Mouse (Mus musculus): ENCODE data around the gene Unc5b.
A peak's percentile ranks its signal among the peaks of the same experiment; 100 is the strongest.
"Not testable (repeated sequence)": the region's sequence is repeated elsewhere in the genome, so short reads cannot be mapped to it uniquely, and the experiment has no call there.

The Unc5b gene

DNA sequence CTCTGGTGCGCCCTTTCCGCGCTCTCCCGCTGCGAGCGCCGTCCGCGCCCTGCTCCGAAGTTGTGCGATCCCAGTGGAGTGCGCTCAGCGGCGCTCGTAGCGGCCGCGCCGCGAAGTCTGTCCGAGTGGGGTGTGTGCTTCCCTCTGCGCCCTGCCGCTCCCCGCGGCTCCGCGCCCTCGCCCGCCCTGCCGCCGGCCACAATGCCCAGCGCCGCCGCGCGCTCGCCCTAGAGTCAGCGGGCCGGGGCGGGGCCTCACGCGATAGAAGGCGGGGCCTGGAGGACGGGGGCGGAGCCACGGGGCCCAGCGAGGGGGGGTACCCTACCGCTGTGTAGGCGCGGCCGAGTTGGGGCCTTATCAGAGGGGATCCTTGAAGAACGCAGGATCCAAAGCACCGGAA is at the start of gene Unc5b:
Unc5b (minus strand) TSS at position 203 of the 400 bp plus-strand sequence.
- DNase-seq, result peak; percentile 97

DNA sequence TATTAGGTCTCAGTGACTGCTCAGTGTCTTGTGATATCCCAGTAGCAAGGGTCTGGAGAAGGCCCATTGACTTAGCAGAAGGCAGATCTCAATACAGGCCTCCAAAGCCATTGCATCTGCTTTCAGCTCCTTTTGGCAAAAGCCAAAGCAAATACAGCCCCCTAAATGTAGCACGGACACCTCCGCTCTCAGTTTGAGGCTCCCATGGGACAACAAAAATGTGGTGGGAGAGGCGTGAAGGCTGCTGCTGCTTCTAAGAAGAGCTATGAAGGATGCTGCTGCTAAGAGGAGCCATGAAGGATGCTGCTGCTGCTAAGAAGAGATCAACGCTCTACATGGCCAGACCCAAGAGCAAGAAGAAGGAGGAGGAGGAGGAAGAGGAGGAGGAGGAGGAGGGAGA is 48.4 kb upstream of the Unc5b start:
- no peak for DNase-seq

DNA sequence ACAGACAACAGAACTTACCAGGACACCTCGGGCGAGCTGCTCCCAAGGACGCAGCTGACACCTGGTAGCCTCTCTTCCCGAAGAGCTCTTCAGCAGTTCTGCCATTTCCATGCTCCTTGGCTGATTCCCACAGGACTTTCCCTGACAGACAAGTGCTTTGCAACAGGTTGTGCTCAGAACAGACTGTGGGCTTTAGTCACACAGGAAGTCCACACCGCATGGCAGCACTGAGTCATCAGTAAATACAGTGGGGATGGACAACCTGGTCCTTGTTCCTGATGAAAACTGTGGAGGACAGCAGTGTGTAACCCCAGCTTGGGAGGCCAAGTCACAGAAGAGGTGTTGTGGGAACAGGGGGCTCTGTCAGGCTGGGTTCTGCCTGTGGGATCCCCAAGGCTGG is 45.7 kb upstream of the Unc5b start:
- DNase-seq, result no peak

DNA sequence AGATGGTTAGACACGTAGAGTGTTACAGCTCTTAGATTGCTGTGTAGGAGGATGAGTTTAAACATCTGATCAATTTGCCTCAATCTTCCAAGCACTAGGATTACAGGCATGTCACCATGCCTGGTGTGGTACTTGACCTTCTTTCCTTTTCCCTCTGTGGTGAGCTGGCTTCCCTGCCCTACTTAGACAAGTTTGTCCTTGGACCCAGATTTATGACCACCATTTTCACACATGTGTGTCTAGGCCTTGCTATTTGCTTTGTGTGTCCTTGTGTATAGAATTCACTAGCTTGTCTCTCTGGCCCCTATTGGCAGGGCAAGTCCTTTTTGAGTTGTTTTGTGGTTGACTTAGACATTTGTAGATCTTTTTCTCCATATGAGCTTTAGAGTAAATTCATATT is 43.6 kb upstream of the Unc5b start:
- DNase-seq, result no peak

DNA sequence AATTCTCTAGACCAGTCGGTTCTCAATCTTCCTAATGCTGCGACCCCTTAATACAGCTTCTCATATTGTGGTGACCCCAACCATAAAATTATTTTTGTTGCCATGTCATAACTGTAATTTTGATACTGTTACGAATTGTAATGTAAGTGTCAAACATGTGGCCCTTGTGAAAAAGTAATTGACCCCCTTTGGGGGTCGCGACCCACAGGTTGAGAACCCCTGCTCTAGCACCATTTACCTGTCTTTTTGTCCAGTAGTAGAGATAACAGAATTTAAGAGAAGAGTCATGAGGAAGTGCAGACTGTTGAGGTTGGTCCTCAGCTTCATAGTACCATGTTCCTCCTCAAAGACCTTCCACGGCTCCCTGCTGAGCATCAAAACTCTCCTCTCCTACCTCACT is 31.9 kb upstream of the Unc5b start:
- no peak for DNase-seq

DNA sequence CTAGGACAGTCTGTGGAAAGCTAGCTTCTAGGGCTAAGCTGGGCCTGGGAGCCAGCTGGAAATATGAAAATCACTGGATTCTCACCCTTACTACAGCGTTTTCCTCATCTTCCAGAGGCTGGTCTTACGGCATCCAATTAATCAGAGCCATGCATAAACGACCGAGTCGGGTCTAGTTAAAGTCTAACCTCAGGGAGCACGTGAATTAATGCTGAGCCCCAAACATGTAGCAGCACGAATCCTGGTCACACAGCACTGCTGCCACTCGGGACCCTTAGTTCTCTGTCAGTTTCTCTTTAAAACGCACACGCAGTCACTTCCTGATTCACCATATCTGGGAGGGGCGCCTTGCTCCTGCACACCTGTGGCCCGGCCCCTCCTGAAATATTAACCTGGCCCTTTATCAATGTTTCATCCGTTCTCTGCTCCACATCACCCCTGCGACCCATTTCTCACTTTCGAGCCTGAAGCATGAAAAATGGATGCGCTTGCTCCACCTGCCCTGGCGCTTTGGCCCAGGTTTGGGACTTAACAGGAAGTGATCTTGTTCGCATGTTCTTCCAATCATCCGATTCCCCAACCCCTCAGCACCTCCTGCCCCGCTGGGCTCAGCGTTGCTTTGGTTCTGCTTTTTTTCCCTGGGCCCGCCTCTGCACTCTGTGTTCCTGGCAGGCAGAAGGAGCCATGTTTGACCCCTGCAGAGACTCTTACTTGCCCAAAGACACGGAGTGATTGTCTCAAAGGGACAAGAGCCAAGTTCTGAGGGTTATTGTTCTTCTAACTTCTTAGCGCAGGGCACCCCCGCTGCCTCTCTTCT is 31.3 kb upstream of the Unc5b start:
- DNase-seq, result no peak

DNA sequence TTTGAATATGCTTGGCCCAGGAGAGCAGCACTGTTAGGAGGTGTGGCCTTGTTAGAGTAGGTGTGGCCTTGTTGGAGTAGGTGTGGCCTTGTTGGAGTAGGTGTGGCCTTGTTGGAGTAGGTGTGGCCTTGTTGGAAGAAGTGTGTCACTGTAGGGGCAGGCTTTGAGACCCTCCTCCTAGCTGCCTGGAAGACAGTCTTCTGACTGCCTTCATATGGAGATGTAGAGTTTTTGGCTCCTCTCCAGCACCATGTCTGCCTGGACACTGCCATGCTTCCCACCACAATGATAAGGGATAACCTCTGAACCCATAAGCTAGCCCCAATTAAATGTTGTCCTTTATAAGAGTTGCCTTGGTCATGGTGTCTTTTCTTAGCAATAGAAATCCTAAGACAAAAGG is 13.9 kb upstream of the Unc5b start:
- not testable (repeated sequence) for DNase-seq

DNA sequence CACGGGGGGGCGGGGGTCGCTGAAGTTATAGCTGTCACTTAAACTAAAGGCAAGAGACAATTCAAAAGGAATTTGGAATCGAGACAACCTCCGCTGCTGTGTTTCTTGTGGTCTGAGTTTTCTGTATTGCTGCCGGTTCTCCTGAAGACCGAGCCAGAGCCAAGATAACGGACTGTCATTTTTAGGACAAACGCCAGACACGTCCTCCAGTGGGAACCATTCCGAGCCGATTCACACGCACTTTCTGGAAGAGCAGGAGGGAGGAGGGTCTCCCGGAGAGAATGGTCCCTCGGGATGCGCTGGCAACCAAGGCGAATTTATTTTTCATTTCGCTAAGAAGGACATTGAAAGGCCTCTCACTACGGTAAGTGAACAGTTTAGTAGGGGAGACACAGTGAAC is 7.4 kb upstream of the Unc5b start:
- no peak for DNase-seq

DNA sequence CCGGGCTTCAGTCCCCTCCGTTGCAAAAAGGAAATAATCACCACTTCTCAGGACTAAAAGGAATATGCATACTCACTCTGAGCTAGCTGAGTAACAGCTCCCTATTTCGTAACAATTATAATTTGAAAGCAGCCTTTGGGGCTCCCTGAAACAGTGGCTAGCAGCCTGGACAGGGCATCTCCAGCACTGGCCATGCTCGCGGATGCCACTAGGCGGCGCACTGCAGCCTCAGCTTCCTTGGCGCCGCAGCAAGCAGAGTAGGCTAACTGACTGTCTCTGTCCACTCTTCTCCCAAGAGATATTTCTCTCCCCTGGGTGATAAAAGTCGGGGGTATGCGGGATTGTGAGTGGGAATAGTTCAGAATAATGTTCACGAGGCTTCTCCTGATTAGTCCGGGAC is 3.6 kb upstream of the Unc5b start:
- peak; percentile 92 for DNase-seq

DNA sequence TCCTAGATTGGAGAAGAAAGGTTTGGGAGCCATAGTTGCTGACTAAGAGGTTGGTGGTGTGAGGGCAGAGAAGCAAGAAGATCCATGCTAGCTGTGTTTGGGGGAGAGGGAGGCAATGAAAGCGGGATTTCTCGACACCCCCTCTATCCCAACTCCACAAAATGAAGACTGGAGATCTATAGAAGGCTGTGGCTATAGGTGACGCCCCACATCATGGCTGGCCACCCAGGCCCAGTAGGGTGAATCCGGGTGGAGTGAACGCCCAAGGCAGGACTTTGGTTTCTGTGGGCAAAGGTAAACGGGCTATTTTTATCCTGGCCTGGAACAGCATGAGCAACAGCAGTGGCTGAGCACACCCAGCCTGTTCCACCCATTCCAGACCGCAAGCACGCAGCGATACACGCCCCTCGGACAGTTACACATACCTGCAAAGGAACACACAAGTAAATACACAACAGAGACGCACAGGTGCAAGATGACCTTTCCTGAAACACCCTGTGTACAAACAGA is 1.3 kb upstream of the Unc5b start:
- peak; percentile 17 for DNase-seq

DNA sequence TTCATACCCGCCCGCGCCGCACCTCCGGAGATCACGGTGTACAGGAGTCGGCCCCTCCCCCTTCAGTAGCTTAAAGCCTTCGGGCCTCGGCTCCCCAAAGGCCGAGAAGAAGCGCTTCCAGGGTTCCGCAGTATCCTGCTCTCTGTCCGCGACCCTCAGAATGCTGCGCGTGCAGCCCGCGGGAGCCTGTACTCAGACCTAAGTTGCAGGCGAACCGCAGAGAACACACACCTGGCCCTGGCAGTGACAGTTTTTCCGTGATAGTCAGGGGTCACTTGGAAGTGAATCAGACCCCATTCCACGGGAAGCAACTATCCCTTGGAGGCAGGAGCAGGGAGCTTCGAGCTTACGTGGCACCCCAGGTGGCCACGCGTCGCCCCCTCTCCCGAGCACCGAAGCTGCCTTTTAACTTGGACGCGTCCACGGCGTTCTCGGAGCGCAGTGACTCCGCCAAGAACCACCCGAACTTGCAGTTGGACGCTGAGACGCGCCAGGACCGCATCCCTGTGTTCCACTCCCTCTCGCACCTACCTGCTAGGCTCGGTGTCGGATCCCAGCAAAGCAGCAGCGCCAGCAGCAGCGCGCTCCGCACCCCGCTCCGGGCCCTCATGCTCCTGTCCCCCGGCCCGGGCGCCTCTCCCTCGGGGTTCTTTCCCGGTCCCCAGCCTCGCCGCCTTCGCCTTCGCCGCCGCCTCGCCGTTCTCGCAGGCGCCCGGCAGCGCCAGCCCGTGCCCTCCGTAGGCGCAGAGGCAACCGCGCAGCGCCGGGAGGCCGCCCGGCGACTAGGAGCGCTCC is 628 bp downstream of the Unc5b start:
- DNase-seq, result peak; percentile 64

DNA sequence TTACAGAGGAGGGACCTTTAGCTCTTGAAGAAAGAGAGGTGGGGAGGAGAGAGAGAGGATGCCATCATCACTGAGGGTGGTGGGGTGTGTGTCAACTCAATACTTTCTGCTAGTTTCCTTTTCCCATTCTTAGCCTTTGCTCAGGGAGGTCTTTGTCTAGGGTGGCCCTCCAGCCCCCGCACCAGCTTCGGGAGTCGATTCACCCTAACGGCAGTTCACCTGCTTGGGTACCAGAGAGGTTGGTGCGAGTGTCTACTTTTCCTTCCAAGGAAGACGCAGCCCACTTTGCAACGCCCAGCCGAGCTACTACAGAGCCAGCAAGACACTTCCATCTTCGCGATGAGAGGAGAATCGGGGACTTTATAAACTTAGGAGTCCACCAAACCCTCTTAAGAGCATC is 1.4 kb downstream of the Unc5b start:
- peak; percentile 19 for DNase-seq

DNA sequence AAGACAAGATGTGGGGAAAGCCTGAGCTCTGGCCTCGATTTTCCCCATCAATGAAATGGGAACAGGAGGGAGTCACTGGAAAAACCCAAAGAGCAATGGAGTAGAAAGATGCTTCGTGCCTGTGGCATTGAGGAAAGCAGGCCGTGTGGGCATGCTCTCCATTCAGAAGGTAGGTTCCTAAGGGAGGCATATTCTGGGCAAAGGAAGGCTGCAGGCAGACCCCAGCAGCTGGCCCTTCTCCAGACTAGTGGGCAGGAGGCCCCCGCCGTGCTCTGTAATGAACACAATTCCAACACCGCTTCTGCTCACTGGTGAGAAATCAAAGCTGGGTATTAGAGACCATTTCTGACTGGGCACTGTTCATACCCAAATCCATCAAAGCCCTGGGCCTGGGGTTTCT is 2.3 kb downstream of the Unc5b start:
- no peak for DNase-seq

DNA sequence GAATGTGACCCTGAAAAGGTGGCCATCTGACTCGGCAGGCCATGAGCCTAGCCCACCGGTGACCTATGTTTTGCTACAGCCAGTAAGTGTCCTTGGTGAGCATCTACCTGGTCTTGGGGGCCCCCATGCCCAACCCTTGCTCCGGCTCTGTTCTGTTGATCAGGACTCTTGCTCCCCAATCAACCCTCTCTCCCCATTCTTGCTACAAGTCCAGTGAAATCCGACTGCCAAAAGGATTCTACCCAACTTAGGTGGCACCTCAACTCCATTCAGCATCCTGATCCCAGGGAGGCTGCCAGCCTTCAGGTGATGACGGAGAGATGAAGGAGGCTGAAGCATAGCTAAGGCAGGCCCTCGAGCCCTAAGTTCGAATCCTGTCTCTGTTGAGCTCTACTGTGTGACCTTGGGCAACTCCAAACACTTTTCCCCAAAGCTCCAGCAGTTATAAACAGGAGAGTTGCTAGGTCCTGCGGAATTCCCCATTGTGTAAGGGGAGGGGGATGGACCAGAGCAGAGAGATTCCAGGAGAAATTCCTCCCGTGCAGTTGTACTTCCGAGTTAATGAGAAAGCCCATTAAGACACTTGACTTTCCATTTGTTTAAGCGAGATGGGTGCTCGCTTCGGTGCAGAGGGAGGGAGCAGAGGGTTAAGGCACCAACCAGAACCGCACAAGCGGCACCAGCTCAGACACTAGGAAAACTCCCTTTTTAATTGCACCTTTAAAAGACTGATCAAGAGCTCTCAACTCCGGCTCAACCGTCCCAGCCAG is 3.3 kb downstream of the Unc5b start:
- peak; percentile 11 for DNase-seq

DNA sequence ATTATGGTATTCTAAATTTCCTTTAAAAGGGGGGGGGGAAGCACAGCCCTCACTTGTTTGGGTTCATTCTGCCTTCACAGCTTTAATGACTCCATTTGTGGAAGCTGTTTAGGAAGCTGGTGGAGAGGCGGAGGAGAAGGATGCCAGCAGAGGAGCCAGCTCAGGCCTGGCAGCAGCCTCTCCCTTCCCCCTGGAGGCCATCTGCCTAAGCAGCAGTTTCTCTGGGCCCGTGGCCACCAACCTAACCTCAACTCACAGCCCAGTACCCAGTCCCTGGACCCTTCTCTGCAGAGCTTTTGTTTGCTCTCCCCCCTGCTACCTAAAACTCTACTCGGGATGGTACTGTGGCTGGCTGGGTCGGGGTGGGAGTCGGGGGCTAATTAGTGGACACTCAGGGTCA is 4.1 kb downstream of the Unc5b start:
- peak; percentile 34 for DNase-seq

DNA sequence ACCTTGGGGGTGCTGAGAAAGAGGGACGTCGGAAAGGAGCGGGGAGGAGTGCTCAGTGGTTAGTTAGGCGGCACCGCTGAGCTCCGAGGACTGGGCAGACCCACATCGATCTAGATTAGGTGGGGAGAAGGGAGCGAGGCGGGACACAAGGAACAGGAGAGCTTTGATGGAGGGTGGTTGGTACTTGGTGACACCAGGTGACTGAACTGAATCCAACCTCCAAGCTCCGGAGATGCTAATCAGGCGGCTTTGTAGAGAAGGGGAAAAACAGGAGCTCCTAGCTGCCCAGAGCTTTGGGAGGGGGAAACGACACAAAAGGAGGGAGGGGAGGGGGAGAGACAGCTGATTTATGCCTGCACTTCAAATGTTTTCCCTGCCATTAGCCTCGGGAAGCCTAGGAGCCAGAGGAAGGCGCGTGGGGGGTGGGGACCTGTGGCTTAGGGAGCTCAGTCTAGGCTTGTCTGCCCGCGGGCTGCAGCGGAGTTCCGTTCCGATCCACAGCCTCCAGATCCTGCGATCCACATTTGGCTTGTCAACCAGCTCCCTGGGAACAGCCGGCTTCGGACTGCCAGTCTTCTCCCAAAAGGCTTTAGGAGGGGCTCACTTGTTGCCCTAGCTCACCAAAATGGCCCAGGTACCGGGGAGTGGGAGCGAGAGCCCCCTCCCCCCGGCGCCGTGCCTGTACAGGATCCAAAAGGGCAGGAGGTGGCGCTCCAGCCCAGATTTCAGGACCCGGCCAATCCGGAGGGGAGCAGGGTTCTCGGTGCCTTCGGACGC is 4.7 kb downstream of the Unc5b start:
- DNase-seq, result peak; percentile 80

DNA sequence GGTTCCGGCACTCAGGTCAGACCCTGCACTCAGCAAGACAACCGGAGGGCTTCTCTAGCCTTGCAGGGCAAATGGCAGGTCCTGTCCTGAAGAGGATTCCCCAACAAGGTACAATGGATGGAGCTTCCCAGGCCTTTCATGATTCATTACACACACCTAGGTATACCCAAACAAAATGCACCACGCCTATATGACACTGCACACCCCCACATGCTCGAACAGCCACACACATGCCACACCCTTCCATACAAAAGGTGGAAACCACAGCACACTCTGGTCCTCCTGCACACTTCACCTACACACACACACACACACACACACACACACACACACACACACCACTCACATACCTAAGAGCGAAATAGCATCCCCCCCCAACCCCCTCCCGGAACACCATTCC is 5.4 kb downstream of the Unc5b start:
- DNase-seq, result peak; percentile 4

DNA sequence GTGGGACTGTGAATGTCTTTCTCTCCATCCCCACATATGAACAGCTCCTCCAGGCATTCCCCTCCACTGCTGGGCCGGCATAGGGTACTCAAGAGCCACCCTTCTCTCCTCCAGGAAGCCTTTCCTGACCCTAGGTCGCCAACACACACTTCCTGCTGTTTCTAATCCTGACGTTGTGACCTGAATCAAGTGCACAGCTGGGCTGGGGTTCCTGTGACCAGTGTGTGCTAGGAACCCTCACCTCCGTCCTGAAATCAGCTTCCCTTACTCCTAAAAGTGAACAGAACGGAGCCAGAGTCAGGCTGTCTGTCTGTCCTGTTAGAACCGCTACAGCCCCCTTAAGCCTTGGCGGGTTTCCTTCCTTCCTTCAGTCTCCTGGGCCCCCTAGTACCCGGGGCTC is 7.6 kb downstream of the Unc5b start:
- peak; percentile 27 for DNase-seq

DNA sequence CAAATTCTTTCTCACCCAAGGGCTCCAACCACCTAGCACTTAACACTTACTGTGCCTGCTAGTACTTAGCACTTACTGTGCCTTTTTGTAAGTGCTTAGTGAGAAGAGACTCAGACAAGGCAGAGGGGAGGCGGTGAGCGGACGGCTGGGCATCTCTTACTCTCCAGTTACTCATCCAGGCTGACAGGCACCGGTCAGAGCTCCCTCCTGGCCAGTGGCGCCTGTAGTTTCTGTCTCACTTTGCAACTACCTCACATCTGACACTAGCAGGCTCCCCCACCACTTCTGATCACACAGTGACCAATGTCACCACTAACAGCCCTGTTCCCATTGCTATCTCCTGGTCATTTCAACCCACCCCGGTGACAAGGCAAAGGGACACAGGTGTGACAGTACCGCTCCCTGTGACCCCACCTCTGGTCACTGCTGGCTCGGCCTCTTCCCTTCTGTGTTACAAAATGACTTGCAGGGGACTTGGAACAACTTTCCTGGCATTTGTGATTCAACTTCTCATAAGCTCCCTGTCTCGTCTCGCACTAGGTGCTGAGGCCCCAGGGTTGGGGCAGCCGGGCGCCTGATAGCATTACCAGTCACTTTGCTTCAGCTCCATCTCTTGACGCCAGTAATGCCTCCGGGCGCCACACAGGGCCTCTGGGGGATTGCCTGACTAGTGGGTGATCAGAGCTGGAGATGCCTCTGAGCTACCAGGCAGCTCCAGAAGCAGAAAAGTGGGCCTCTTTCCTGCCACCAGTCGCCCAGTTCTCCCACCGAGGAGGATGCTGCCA is 8.5 kb downstream of the Unc5b start:
- DNase-seq, result peak; percentile 11

DNA sequence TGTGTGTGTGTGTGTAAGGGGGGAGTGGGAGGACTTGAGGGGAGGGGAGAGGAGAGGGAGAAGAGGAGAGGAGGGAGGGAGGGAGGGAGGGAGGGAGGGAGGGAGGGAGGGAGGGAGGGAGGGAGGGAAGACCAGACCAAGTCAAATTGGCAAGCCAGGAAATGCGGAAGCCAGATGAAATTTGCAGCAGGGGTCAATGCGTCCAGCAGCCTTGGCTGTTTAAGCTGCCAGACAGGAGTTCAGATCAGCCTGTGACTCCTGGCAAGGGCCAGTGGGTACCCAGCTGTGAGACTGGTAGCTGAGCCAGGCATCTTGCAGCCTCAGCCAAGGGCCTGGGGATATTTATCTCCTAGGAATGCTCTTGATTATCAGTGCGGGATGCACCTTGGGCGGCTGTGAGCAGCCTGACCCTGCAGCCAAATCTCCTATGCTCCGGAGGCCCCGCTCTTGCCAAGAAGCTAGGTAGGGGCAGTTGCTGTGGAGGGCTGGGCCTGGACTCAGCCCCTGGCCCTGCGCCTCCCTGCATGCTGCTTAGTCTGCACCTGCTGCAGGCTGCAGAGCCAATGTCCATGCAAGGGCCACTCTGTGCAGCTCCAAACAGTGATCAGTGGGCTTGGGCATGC is 9.5 kb downstream of the Unc5b start:
- DNase-seq, result peak; percentile 27

DNA sequence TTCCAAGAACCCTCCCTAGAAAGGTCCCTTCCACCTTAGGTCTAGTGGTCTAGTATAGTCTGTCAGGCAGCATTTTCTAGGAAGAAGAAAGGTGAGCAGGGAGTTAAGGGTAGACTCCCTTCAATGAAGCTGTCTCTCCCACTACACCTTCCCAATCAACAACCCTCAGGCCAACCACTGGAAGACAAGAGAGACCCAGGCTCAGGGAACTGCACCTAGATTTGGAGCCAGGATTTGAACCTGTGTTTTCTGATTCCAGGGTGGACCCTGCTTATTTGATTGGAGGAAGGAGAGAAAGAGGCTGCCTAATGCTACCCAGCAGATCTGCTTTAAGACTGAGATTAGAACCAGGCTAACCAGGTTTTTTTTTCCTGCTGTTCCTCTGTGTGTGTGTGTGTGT is 10.1 kb downstream of the Unc5b start:
- no peak for DNase-seq

Measured in kidney, postnatal 10 days (tissue).